Mouse (Mus musculus) erythroblast, embryonic 14.5 days (primary cell): Measurements from ENCODE around the gene Tmem132e.

ENCODE experiments used
- GATA1 ChIP-seq: IDR thresholded peaks from 2 replicates; pipeline ENCODE4 v1.6.1; 2012; ENCODE audit warnings: low read length, inconsistent platforms, mixed read lengths
- TAL1 ChIP-seq: IDR thresholded peaks from 3 replicates; pipeline ENCODE4 v1.6.1; 2012; ENCODE audit warnings: low read length, inconsistent platforms, mixed read lengths

GRCm38 (mm10) chr11:82448485-82448884 lies 59.8 kb downstream of the Tmem132e start:
- TF ChIP-seq TAL1 = no peak
- no peak for TF ChIP-seq GATA1
